Mouse (Mus musculus): Measurements from ENCODE around the gene Bckdha. TPM values are rescaled to one million over a fixed set of nuclear protein-coding genes. Genes with fewer than 3 reads are reported as not detected.
A peak's percentile ranks its signal among the peaks of the same experiment; 100 is the strongest.

Bckdha gene
- polyA plus RNA-seq, 1 experiment from 2014 or later: 43.2 TPM

DNA sequence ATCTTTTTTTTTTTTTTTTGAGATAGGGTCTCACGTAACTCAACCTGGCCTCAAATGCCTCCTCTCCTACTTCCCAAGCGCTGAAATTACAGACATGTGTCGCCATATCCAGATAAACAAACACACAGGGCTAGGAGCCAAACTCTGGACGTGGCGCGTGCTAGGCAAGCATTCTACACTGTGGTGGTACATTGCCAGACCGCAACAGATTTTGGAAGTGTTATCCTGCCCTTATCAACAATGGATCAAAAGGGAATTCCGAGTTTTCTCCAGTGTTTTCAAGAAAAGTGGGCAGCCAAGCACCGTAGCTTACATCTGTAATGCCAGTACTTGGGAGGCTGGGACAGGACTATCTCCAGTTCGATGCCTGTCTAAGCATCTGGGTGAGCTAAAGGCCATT is 996 bp downstream of the Bckdha start:
- WGBS: 48% methylated on average over 10 of the region's 10 CpGs
- no peak for ATAC-seq (ENCODE audit: insufficient read depth, low FRiP score, low TSS enrichment)

GRCm38 (mm10) chr7:25655601-25656428 is 3.0 kb downstream of the Bckdha start:
- no peaks in the 10 kb centered on the region for H3K27me3 ChIP-seq (ENCODE audit: control insufficient read depth, insufficient read depth, low read length)
- ATAC-seq (ENCODE audit: insufficient read depth, low FRiP score, low TSS enrichment) (no peak), DNase-seq (ENCODE audit: low spot score) (no peak)
- H3K4me2 ChIP-seq (ENCODE audit: low read depth): no peak overlapping the region
- 79% methylated on average over 11 of the region's 11 CpGs for WGBS
- H3K4me1 ChIP-seq (ENCODE audit: control insufficient read depth, insufficient read depth, low read length): peaks cover 4% of the 10 kb centered on the region
- no peak overlapping the region for H3K4me3 ChIP-seq (ENCODE audit: low read depth, low read length)
- no peaks in the 10 kb centered on the region for H3K9me3 ChIP-seq (ENCODE audit: control insufficient read depth, low read length)
- H3K36me3 ChIP-seq (ENCODE audit: control insufficient read depth, insufficient read depth, low read length): no peaks in the 10 kb centered on the region
- no peak overlapping the region for H3K27ac ChIP-seq (ENCODE audit: low read depth, low read length)
- H3K9ac ChIP-seq (ENCODE audit: low read length): no peak overlapping the region

More for the DNA sequence above, 996 bp downstream of the Bckdha start:
- Histone ChIP-seq H3K27me3 (ENCODE audit: control insufficient read depth, insufficient read depth, low read length) (no peaks in the 10 kb centered on the region), H3K27ac (ENCODE audit: low read depth, low read length) (no peak overlapping the region), H3K9ac (ENCODE audit: low read length) (peak overlapping the region; percentile 64), H3K4me1 (ENCODE audit: control insufficient read depth, insufficient read depth, low read length) (peaks cover 4% of the 10 kb centered on the region), H3K36me3 (ENCODE audit: control insufficient read depth, insufficient read depth, low read length) (no peaks in the 10 kb centered on the region), H3K4me2 (ENCODE audit: low read depth) (peak overlapping the region; percentile 65), H3K9me3 (ENCODE audit: control insufficient read depth, low read length) (no peaks in the 10 kb centered on the region), H3K4me3 (ENCODE audit: low read depth, low read length) (peak overlapping the region; percentile 70)
- DNase-seq (ENCODE audit: low spot score): no peak

GRCm38 (mm10) chr7:25652244-25652759 is 6.5 kb downstream of the Bckdha start:
- H3K4me1 ChIP-seq (ENCODE audit: control insufficient read depth, insufficient read depth, low read length): no peaks in the 10 kb centered on the region
- 92% methylated on average over 12 of the region's 12 CpGs for whole genome bisulfite sequencing
- no peak overlapping the region for H3K4me2 ChIP-seq (ENCODE audit: low read depth)
- no peaks in the 10 kb centered on the region for H3K36me3 ChIP-seq (ENCODE audit: control insufficient read depth, insufficient read depth, low read length)
- no peaks in the 10 kb centered on the region for H3K9me3 ChIP-seq (ENCODE audit: control insufficient read depth, low read length)
- H3K27ac ChIP-seq (ENCODE audit: low read depth, low read length): no peak overlapping the region
- H3K4me3 ChIP-seq (ENCODE audit: low read depth, low read length): no peak overlapping the region
- no peak overlapping the region for H3K9ac ChIP-seq (ENCODE audit: low read length)
- no peak for DNase-seq (ENCODE audit: low spot score)
- no peaks in the 10 kb centered on the region for H3K27me3 ChIP-seq (ENCODE audit: control insufficient read depth, insufficient read depth, low read length)
- no peak for ATAC-seq (ENCODE audit: insufficient read depth, low FRiP score, low TSS enrichment)

DNA sequence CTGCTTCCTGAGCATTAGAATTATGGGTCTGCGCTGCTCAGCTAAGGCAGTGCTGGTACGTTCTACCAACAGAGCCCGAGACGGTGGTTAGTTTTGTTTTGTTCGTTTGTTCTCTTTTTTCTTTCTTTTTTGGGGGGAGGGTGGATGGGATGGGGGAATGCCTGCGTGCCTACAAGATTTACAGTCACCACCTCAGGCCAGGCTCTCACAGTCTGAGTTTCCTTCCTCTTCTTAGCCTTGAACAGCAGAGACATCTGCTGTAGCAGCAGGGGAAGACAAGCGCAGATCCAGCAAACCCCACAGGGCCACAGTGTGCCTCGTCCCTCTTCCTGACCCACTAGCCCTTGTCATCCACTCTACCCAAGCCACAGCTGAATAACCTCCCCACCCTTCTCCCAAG is 7.5 kb downstream of the Bckdha start:
- no peaks in the 10 kb centered on the region for H3K4me1 ChIP-seq (ENCODE audit: control insufficient read depth, insufficient read depth, low read length)

GRCm38 (mm10) chr7:25649839-25650238 is 8.9 kb downstream of the Bckdha start:
- Histone ChIP-seq H3K4me1 (ENCODE audit: control insufficient read depth, insufficient read depth, low read length) (no peaks in the 10 kb centered on the region), H3K27me3 (ENCODE audit: control insufficient read depth, insufficient read depth, low read length) (no peaks in the 10 kb centered on the region), H3K9ac (ENCODE audit: low read length) (no peak overlapping the region), H3K27ac (ENCODE audit: low read depth, low read length) (no peak overlapping the region), H3K4me2 (ENCODE audit: low read depth) (no peak overlapping the region), H3K9me3 (ENCODE audit: control insufficient read depth, low read length) (no peaks in the 10 kb centered on the region), H3K4me3 (ENCODE audit: low read depth, low read length) (no peak overlapping the region), H3K36me3 (ENCODE audit: control insufficient read depth, insufficient read depth, low read length) (no peaks in the 10 kb centered on the region)
- DNase-seq (ENCODE audit: low spot score) (no peak), ATAC-seq (ENCODE audit: insufficient read depth, low FRiP score, low TSS enrichment) (no peak)
- WGBS: 80% methylated on average over 5 of the region's 5 CpGs

More for the DNA sequence above, 7.5 kb downstream of the Bckdha start:
- 89% methylated on average over 8 of the region's 8 CpGs for WGBS
- Histone ChIP-seq H3K9me3 (ENCODE audit: control insufficient read depth, low read length) (no peaks in the 10 kb centered on the region), H3K9ac (ENCODE audit: low read length) (no peak overlapping the region), H3K4me2 (ENCODE audit: low read depth) (no peak overlapping the region), H3K4me3 (ENCODE audit: low read depth, low read length) (no peak overlapping the region), H3K27ac (ENCODE audit: low read depth, low read length) (no peak overlapping the region), H3K36me3 (ENCODE audit: control insufficient read depth, insufficient read depth, low read length) (no peaks in the 10 kb centered on the region), H3K27me3 (ENCODE audit: control insufficient read depth, insufficient read depth, low read length) (no peaks in the 10 kb centered on the region)
- ATAC-seq (ENCODE audit: insufficient read depth, low FRiP score, low TSS enrichment) (no peak), DNase-seq (ENCODE audit: low spot score) (no peak)

DNA sequence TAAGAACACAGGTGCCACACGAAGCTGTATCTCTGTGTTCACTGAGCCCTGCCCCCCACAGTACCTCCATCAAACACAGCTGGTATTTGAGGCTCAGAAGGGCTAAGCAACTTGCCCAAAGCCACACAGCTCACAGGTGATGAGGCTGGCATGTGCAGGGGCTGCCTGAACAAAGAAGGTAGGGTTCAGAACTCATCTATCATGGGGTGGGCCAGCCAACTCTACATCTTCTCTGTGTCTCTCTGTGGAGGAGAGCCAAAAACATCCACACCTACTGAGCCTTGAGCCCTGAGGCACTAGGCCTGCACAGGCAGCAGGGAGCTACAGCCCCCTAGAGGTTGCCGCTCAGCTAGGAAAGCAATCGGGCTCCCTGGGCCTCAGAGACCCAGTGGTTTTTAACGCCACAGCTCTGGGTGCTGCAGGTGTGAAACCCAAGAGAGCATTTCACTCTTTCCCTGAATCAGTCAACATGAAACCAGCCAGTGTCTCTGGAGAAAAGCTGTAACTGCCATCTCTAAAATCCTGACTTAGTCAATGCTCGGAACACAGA is 11.1 kb downstream of the Bckdha start:
- no peak for ATAC-seq (ENCODE audit: insufficient read depth, low FRiP score, low TSS enrichment)
- no peaks in the 10 kb centered on the region for H3K27me3 ChIP-seq (ENCODE audit: control insufficient read depth, insufficient read depth, low read length)
- no peaks in the 10 kb centered on the region for H3K9me3 ChIP-seq (ENCODE audit: control insufficient read depth, low read length)
- H3K4me3 ChIP-seq (ENCODE audit: low read depth, low read length): no peak overlapping the region
- H3K4me1 ChIP-seq (ENCODE audit: control insufficient read depth, insufficient read depth, low read length): no peaks in the 10 kb centered on the region
- no peak overlapping the region for H3K27ac ChIP-seq (ENCODE audit: low read depth, low read length)
- no peak overlapping the region for H3K4me2 ChIP-seq (ENCODE audit: low read depth)
- H3K9ac ChIP-seq (ENCODE audit: low read length): no peak overlapping the region
- no peaks in the 10 kb centered on the region for H3K36me3 ChIP-seq (ENCODE audit: control insufficient read depth, insufficient read depth, low read length)
- no peak for DNase-seq (ENCODE audit: low spot score)
- WGBS: 51% methylated on average over 5 of the region's 5 CpGs

DNA sequence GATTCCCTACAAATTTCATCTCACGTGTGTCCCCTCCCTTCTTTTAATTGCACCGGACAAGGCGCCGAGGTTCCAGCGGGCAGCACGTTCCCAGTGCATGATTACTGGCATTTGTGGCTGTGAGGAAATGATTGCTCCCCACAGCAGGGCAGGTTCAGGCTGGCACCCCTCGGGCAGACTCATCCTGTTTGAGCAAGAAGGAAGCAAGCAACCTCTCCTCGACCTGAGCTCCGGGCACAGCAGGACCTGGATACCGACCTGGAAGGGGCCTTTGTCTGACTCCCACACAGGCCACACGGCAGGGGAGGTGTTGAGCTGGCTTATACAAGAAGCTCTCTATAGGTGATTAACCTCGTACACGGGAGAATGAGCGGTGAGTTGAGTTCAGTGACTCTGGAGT is 13.7 kb downstream of the Bckdha start:
- no peak overlapping the region for H3K4me2 ChIP-seq (ENCODE audit: low read depth)
- no peaks in the 10 kb centered on the region for H3K9me3 ChIP-seq (ENCODE audit: control insufficient read depth, low read length)
- H3K4me3 ChIP-seq (ENCODE audit: low read depth, low read length): no peak overlapping the region
- ATAC-seq (ENCODE audit: insufficient read depth, low FRiP score, low TSS enrichment) (no peak), DNase-seq (ENCODE audit: low spot score) (no peak)
- 72% methylated on average over 14 of the region's 14 CpGs for WGBS
- H3K4me1 ChIP-seq (ENCODE audit: control insufficient read depth, insufficient read depth, low read length): no peaks in the 10 kb centered on the region
- H3K27me3 ChIP-seq (ENCODE audit: control insufficient read depth, insufficient read depth, low read length): no peaks in the 10 kb centered on the region
- H3K9ac ChIP-seq (ENCODE audit: low read length): no peak overlapping the region
- H3K27ac ChIP-seq (ENCODE audit: low read depth, low read length): no peak overlapping the region
- H3K36me3 ChIP-seq (ENCODE audit: control insufficient read depth, insufficient read depth, low read length): no peaks in the 10 kb centered on the region

- H3K27me3 ChIP-seq (ENCODE audit: control insufficient read depth, insufficient read depth, low read length): no peaks in the 10 kb centered on the region
- H3K9me3 ChIP-seq (ENCODE audit: control insufficient read depth, low read length): no peaks in the 10 kb centered on the region
- H3K4me1 ChIP-seq (ENCODE audit: control insufficient read depth, insufficient read depth, low read length): no peaks in the 10 kb centered on the region
- no peak overlapping the region for H3K4me3 ChIP-seq (ENCODE audit: low read depth, low read length)
- no peak overlapping the region for H3K9ac ChIP-seq (ENCODE audit: low read length)
- DNase-seq (ENCODE audit: low spot score) (no peak), ATAC-seq (ENCODE audit: insufficient read depth, low FRiP score, low TSS enrichment) (no peak)
- no peaks in the 10 kb centered on the region for H3K36me3 ChIP-seq (ENCODE audit: control insufficient read depth, insufficient read depth, low read length)
- H3K27ac ChIP-seq (ENCODE audit: low read depth, low read length): no peak overlapping the region
- H3K4me2 ChIP-seq (ENCODE audit: low read depth): no peak overlapping the region
- WGBS: 76% methylated on average over 4 of the region's 4 CpGs
These were observed 14.2 kb downstream of the Bckdha start for GRCm38 (mm10) chr7:25644631-25645030.

DNA sequence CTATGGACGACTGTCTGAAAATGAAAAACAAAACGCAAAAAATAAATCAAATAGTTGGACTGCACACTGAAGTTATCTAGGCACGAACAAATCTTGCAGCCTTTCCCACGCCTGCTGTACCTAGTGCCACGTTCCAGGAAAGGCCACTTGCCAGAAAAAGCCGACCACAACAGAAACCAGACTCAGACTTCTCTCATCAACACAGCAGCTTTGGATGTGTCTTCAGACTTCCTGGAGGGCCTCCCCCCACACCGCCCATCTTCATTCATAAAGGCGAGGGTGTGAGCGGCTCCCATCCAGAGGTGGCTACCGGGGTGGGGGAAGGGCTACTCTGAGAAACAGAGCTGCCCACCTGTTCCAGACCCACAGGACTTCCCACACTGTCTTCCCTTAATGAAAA is 14.6 kb downstream of the Bckdha start:
- no peak overlapping the region for H3K27ac ChIP-seq (ENCODE audit: low read depth, low read length)
- no peaks in the 10 kb centered on the region for H3K4me1 ChIP-seq (ENCODE audit: control insufficient read depth, insufficient read depth, low read length)
- ATAC-seq (ENCODE audit: insufficient read depth, low FRiP score, low TSS enrichment) (no peak), DNase-seq (ENCODE audit: low spot score) (no peak)
- no peaks in the 10 kb centered on the region for H3K27me3 ChIP-seq (ENCODE audit: control insufficient read depth, insufficient read depth, low read length)
- no peak overlapping the region for H3K4me3 ChIP-seq (ENCODE audit: low read depth, low read length)
- 92% methylated on average over 10 of the region's 10 CpGs for WGBS
- no peaks in the 10 kb centered on the region for H3K9me3 ChIP-seq (ENCODE audit: control insufficient read depth, low read length)
- no peak overlapping the region for H3K9ac ChIP-seq (ENCODE audit: low read length)
- no peaks in the 10 kb centered on the region for H3K36me3 ChIP-seq (ENCODE audit: control insufficient read depth, insufficient read depth, low read length)
- H3K4me2 ChIP-seq (ENCODE audit: low read depth): no peak overlapping the region
